Mouse (Mus musculus) embryonic stem cell, embryonic (primary cell): ENCODE data around the gene Dnajb1.

ENCODE experiments used
- CTCF ChIA-PET, 4 experiments: fragments of 300-600 bp in 2 of 4; fragments of 350-600 bp in 2 of 4; sonication (Branson Sonifier 250); formaldehyde crosslinking; loops; one replicate each; lab custom pipeline; 2022; ENCODE audit warnings: inconsistent platforms in 2 of 4; lab: Charles Lee
- POLR2A ChIA-PET, 4 experiments: fragments of 300-600 bp in 2 of 4; fragments of 350-600 bp in 2 of 4; sonication (Branson Sonifier 250); formaldehyde crosslinking; loops; one replicate each; lab custom pipeline; 2022; ENCODE audit warnings: antibody characterized with exemption in 4 of 4, inconsistent platforms in 1 of 4; lab: Charles Lee

Gene Dnajb1

GRCm38 (mm10) chr8:83574631-83575315 lies 33.2 kb upstream of the Dnajb1 start:
- CTCF ChIA-PET = interaction anchor here in 1 of 4 experiments (1.8 kb wide), 1 partner anchor 23 kb away, joined by 4 read pairs; no protein-coding TSS in a partner anchor
- POLR2A ChIA-PET = interaction anchor here in 2 of 4 experiments (0.9 to 1.6 kb wide), 8 partner anchors 9 to 34 kb away, joined by 3 to 5 read pairs (median 4); partner anchors contain the start of genes Dnajb1 (in 1 of the 2) and Tecr (in 1 of the 2)

GRCm38 (mm10) chr8:83575561-83576515 lies 32.2 kb upstream of the Dnajb1 start:
- POLR2A ChIA-PET = interaction anchor here in 2 of 4 experiments (0.7 to 8.4 kb wide), 6 partner anchors 9 to 32 kb away, joined by 3 to 67 read pairs (median 4); partner anchors contain the start of genes Dnajb1 (in 1 of the 2), Ndufb7 (in 1 of the 2) and Tecr (in 1 of the 2)
- CTCF ChIA-PET = interaction anchor here in 2 of 4 experiments (1.1 to 1.4 kb wide), 3 partner anchors 9 to 21 kb away, joined by 3 to 8 read pairs (median 3); partner anchors contain the start of gene Ndufb7 (in 2 of the 2)

- CTCF ChIA-PET = interaction anchor here in 2 of 4 experiments (1.1 to 1.4 kb wide), 3 partner anchors 9 to 21 kb away, joined by 3 to 8 read pairs (median 3); partner anchors contain the start of gene Ndufb7 (in 2 of the 2)
- POLR2A ChIA-PET = interaction anchor here in 2 of 4 experiments (1.1 to 8.4 kb wide), 5 partner anchors 8 to 14 kb away, joined by 4 to 67 read pairs (median 10); partner anchors contain the start of gene Ndufb7 (in 2 of the 2)
Measured at GRCm38 (mm10) chr8:83576516-83576895, 31.5 kb upstream of the Dnajb1 start.

GRCm38 (mm10) chr8:83576921-83577320 lies 31.1 kb upstream of the Dnajb1 start:
- ChIA-PET POLR2A (interaction anchor here in 3 of 4 experiments (0.7 to 8.4 kb wide), 11 partner anchors 8 to 31 kb away, joined by 3 to 67 read pairs (median 7); partner anchors contain the start of genes Ndufb7 (in 2 of the 3), Dnajb1 (in 1 of the 3) and Tecr (in 1 of the 3)), CTCF (interaction anchor here in 3 of 4 experiments (0.8 to 1.4 kb wide), 5 partner anchors 10 to 127 kb away, joined by 3 to 8 read pairs (median 5); partner anchors contain the start of gene Ndufb7 (in 2 of the 3))

GRCm38 (mm10) chr8:83577384-83577791 lies 30.6 kb upstream of the Dnajb1 start:
- POLR2A ChIA-PET = interaction anchor here in 3 of 4 experiments (0.6 to 8.4 kb wide), 14 partner anchors 8 to 107 kb away, joined by 3 to 67 read pairs (median 5); partner anchors contain the start of genes Ndufb7 (in 2 of the 3), Dnajb1 (in 1 of the 3) and Tecr (in 1 of the 3)

GRCm38 (mm10) chr8:83578131-83579055 lies 29.6 kb upstream of the Dnajb1 start:
- ChIA-PET CTCF (interaction anchor here (0.6 to 1.2 kb wide), 12 partner anchors 11 to 376 kb away, joined by 3 to 13 read pairs (median 4); partner anchors contain the start of genes Gm10644 (in 1 of the 4) and Ndufb7 (in 1 of the 4)), POLR2A (interaction anchor here in 3 of 4 experiments (0.6 to 8.4 kb wide), 14 partner anchors 7 to 1081 kb away, joined by 3 to 67 read pairs (median 5); partner anchors contain the start of genes Ndufb7 (in 2 of the 3), Dnajb1 (in 1 of the 3) and Tecr (in 1 of the 3))

More at GRCm38 (mm10) chr8:83577384-83577791, 30.6 kb upstream of the Dnajb1 start:
- CTCF ChIA-PET = interaction anchor here in 3 of 4 experiments (0.6 to 1.4 kb wide), 8 partner anchors 10 to 127 kb away, joined by 3 to 8 read pairs (median 4); partner anchors contain the start of gene Ndufb7 (in 2 of the 3)

GRCm38 (mm10) chr8:83579676-83580075 lies 28.3 kb upstream of the Dnajb1 start:
- ChIA-PET CTCF (interaction anchor here in 2 of 4 experiments (1.1 to 1.6 kb wide), 3 partner anchors 13 to 375 kb away, joined by 3 to 5 read pairs (median 4); partner anchors contain the start of genes Asf1b (in 1 of the 2) and Gm10644 (in 1 of the 2)), POLR2A (interaction anchor here in 3 of 4 experiments (0.6 to 8.4 kb wide), 7 partner anchors 11 to 77 kb away, joined by 3 to 67 read pairs (median 10); partner anchors contain the start of gene Ndufb7 (in 2 of the 3))

- ChIA-PET CTCF (interaction anchor here in 1 of 4 experiments (1.1 to 1.6 kb wide), 2 partner anchors 14 to 374 kb away, joined by 3 to 5 read pairs; partner anchors contain the start of genes Asf1b and Gm10644), POLR2A (interaction anchor here in 2 of 4 experiments (0.8 to 8.4 kb wide), 8 partner anchors 9 to 26 kb away, joined by 3 to 67 read pairs (median 5); partner anchors contain the start of gene Ndufb7 (in 1 of the 2))
Measured at GRCm38 (mm10) chr8:83580826-83581225, 27.2 kb upstream of the Dnajb1 start.

- ChIA-PET POLR2A (interaction anchor here in 2 of 4 experiments (1.1 to 8.4 kb wide), 6 partner anchors 9 to 22 kb away, joined by 3 to 67 read pairs (median 6); partner anchors contain the start of gene Ndufb7 (in 1 of the 2)), CTCF (interaction anchor here in 1 of 4 experiments (1.3 kb wide), 1 partner anchor 17 kb away, joined by 3 read pairs; no protein-coding TSS in a partner anchor)
Measured at GRCm38 (mm10) chr8:83582226-83582625, 25.8 kb upstream of the Dnajb1 start.

- ChIA-PET POLR2A (interaction anchor here in 3 of 4 experiments (0.7 to 8.4 kb wide), 9 partner anchors 8 to 26 kb away, joined by 3 to 67 read pairs (median 6); partner anchors contain the start of gene Ndufb7 (in 1 of the 3)), CTCF (interaction anchor here in 1 of 4 experiments (1.3 kb wide), 1 partner anchor 18 kb away, joined by 3 read pairs; no protein-coding TSS in a partner anchor)
Measured at GRCm38 (mm10) chr8:83583236-83583635, 24.8 kb upstream of the Dnajb1 start.

GRCm38 (mm10) chr8:83584771-83585170 lies 23.2 kb upstream of the Dnajb1 start:
- POLR2A ChIA-PET = interaction anchor here in 2 of 4 experiments (1.0 to 2.6 kb wide), 5 partner anchors 10 to 68 kb away, joined by 3 to 12 read pairs (median 6); partner anchors contain the start of genes Dnajb1 (in 1 of the 2) and Tecr (in 1 of the 2)
- CTCF ChIA-PET = interaction anchor here in 1 of 4 experiments (0.6 kb wide), 1 partner anchor 69 kb away, joined by 3 read pairs; no protein-coding TSS in a partner anchor

- POLR2A ChIA-PET = interaction anchor here in 3 of 4 experiments (0.5 to 2.6 kb wide), 10 partner anchors 8 to 315 kb away, joined by 3 to 12 read pairs (median 6); partner anchors contain the start of genes Adgrl1 (in 1 of the 3), Dnajb1 (in 1 of the 3) and Tecr (in 1 of the 3)
- CTCF ChIA-PET = no interaction called here
Measured at GRCm38 (mm10) chr8:83585333-83585732, 22.7 kb upstream of the Dnajb1 start.

GRCm38 (mm10) chr8:83587644-83588043 lies 20.3 kb upstream of the Dnajb1 start:
- ChIA-PET CTCF (interaction anchor here in 2 of 4 experiments (0.7 to 1.1 kb wide), 2 partner anchors 10 to 368 kb away, joined by 4 to 8 read pairs; partner anchors contain the start of gene Asf1b (in 1 of the 2)), POLR2A (interaction anchor here in 2 of 4 experiments (1.2 to 9.1 kb wide), 9 partner anchors 7 to 68 kb away, joined by 3 to 67 read pairs (median 10); partner anchors contain the start of genes Dnajb1 (in 2 of the 2), Tecr (in 2 of the 2) and Ndufb7 (in 1 of the 2))

- ChIA-PET CTCF (interaction anchor here in 2 of 4 experiments (1.0 to 1.2 kb wide), 4 partner anchors 11 to 367 kb away, joined by 3 to 4 read pairs (median 3); partner anchors contain the start of gene Asf1b (in 1 of the 2)), POLR2A (interaction anchor here in 2 of 4 experiments (1.2 to 9.1 kb wide), 10 partner anchors 9 to 22 kb away, joined by 3 to 67 read pairs (median 8); partner anchors contain the start of genes Dnajb1 (in 2 of the 2), Ndufb7 (in 2 of the 2) and Tecr (in 2 of the 2))
Measured at GRCm38 (mm10) chr8:83588886-83589285, 19.1 kb upstream of the Dnajb1 start.
